Mouse (Mus musculus): Measurements from ENCODE around the gene Ptafr.

DNA sequence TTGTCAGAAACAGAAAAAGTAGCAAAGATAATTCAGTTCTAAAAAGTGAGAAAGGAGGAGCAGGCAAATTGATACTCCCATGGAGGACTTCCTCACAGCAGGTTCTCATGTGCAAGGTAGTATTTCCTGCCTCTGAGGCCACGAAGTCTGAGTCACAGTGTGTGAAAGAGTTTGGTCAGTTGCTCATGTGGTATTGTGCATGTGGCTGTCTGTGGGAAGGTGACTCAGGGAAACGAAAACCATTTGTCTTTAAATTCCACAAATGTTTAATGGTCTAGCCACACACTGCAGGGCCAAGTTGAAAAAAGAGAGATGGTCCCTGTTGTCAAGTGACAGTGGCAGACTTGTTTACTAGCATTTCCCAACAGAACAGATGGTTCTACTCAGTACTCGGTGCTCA is 24.6 kb downstream of the Ptafr start:
- TF ChIP-seq POLR2A (IDR thresholded peaks at IDR 0.05; ENCODE audit: insufficient read length, low read depth) (no peak), E2F4 (IDR thresholded peaks at IDR 0.05; ENCODE audit: insufficient read depth) (no peak), TCF12 (IDR thresholded peaks at IDR 0.05; ENCODE audit: insufficient read depth, poor library complexity, severe bottlenecking) (peak; percentile 50), CEBPB (IDR thresholded peaks at IDR 0.05; ENCODE audit: insufficient read depth, poor library complexity, severe bottlenecking) (peak; percentile 53; the same call in 1 of the 2 replicates), SRF (IDR thresholded peaks at IDR 0.05; ENCODE audit: control insufficient read depth, insufficient read length, low read depth) (no peak), USF1 (IDR thresholded peaks at IDR 0.05; ENCODE audit: low read depth) (peak; percentile 67), POLR2AphosphoS2 (IDR thresholded peaks at IDR 0.05; ENCODE audit: insufficient read length, low read depth) (no peak)
